Mouse (Mus musculus) spleen, embryonic (tissue): ENCODE data around the gene Atxn1.

ENCODE experiments used
- CTCF ChIA-PET: fragments of 350-600 bp; sonication (Branson Sonifier 250); formaldehyde crosslinking; loops from one replicate; lab custom pipeline; 2022; lab: Charles Lee

Atxn1 gene

GRCm38 (mm10) chr13:45934085-45934484, 30.7 kb downstream of the Atxn1 start:
- CTCF ChIA-PET: interaction anchor here (0.7 kb wide), 1 partner anchor 1496 kb away, joined by 5 read pairs; no protein-coding TSS in a partner anchor

DNA sequence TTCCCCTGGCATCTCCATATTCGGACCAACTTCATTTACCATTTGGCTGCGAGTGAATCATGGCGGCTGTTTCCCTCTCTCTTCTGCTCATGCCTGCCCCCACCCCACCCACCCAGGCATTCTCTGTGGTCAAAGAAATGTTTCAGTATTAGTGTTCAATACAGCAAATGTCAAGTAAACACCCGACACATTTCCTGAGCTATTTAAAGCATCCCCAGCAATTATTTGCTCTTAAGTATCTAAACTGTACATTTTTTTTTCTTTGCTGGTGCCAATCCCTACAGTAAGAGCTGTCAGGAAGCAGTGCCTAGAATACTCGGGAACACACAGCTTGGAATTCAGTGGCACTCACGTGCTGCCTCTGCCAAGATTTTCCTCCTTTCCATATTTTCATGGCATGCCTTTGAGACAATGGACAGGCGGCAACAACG, 32.3 kb downstream of the Atxn1 start:
- CTCF ChIA-PET: interaction anchor here (0.6 to 0.7 kb wide), 2 partner anchors 90 to 456 kb away, joined by 3 to 9 read pairs; no protein-coding TSS in a partner anchor

GRCm38 (mm10) chr13:45931891-45932290, 32.9 kb downstream of the Atxn1 start:
- CTCF ChIA-PET: interaction anchor here (0.6 kb wide), 1 partner anchor 191 kb away, joined by 3 read pairs; no protein-coding TSS in a partner anchor

DNA sequence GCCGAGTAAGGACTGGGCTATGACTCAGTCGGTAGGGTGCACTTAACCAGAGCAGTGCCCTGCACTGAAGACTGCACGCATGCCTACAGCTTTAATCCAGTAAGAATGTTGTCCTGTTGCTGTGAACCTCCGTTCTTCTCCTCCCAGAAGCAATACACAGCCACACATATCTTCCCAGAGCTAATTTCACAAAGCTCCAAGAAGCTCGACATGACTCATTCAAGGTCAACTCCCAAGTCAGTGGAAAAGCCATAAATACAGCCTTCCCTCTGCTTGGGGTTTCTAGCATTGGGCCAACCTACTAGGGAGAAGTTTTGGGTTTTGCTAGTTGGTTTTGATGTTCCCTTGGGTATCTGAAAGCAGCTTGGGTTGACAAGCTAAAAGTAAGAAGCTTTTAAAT, 33.6 kb downstream of the Atxn1 start:
- CTCF ChIA-PET: interaction anchor here (0.6 kb wide), 1 partner anchor 190 kb away, joined by 3 read pairs; no protein-coding TSS in a partner anchor

DNA sequence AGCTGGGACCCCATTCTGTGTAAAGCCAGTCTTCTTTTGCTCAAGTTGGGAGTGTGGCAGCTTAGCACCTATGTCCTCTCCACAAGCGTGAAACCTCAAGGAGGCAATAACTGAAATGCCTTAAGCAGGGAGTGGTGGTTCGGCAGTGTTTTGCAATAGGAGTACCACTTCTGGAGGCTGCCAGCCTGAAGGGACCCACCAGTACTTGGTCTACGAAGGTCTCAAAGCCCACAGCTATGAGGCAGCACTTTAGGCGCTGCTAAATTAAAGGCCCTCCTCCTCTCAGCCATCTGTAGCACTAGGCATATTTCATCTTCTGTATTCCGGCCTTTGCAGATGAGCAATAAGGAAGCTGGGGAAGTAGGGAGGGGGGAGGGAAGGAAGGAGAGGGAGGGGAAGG, 35.1 kb downstream of the Atxn1 start:
- CTCF ChIA-PET: no interaction called here

DNA sequence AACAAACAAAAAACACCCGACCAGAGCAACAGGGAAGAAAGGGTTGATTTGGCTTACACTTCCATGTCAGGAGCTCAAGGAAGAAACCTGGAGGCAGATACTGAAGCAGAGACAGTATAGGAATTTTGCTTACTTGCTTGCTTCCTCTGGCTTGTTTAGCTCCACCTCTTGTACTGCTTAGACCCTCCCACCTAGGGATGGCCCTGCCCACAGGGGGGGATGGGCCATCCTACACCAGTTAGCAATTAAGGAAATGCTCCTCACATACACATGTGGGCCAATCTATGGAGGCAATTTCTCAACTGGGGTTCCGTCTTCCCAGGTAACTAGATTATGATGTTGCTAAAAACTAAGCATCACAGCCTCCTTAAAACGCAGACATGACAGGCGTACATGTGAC, 39.5 kb downstream of the Atxn1 start:
- CTCF ChIA-PET: no interaction called here

- CTCF ChIA-PET: interaction anchor here (0.6 kb wide), 2 partner anchors 42 to 53 kb away, joined by 3 to 16 read pairs; no protein-coding TSS in a partner anchor
Measured at GRCm38 (mm10) chr13:45924555-45924954, 40.3 kb downstream of the Atxn1 start.

DNA sequence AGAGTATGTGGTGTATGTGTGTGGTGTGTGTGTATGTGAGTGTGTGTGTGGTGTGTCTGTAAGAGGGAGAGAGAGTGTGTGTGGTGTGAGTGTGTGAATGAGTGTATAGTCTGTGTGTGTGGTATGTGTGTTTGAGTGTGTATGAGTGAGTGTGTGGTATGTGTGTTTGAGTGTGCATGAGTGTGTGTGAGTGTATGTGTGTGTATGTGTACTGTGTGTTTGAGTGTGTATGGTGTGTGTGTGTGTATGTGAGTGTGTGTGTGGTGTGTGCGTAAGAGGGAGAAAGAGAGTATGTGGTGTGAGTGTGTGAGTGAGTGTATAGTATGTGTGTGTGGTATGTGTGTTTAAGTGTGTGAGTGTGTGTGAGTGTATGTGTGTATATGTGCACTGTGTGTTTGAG, 41.7 kb downstream of the Atxn1 start:
- CTCF ChIA-PET: interaction anchor here (0.6 kb wide), 1 partner anchor 128 kb away, joined by 3 read pairs; no protein-coding TSS in a partner anchor

DNA sequence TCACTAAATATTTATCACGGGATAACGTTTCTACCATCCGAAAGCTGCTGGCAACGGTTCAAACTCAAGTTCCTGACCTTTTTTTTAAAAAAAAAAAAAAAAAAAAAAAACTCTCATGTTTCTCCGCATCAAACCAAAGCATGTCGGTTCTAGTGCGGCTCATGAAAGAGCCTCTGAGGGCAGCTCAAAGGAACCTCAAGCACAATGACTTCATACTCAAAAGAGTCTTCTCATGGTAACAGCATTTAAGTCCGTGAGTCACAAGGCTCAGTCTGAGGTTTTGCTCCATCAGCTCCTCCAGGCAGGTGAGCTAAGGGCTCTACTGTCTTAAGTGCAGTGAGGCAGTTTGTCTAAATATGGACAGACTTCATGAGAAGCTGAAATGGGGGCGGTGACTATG, 42.3 kb downstream of the Atxn1 start:
- CTCF ChIA-PET: interaction anchor here (0.6 kb wide), 1 partner anchor 128 kb away, joined by 3 read pairs; no protein-coding TSS in a partner anchor

GRCm38 (mm10) chr13:45918956-45919711, 45.7 kb downstream of the Atxn1 start:
- CTCF ChIA-PET: no interaction called here

- CTCF ChIA-PET: no interaction called here
Measured at GRCm38 (mm10) chr13:45918006-45918380, 46.8 kb downstream of the Atxn1 start.

DNA sequence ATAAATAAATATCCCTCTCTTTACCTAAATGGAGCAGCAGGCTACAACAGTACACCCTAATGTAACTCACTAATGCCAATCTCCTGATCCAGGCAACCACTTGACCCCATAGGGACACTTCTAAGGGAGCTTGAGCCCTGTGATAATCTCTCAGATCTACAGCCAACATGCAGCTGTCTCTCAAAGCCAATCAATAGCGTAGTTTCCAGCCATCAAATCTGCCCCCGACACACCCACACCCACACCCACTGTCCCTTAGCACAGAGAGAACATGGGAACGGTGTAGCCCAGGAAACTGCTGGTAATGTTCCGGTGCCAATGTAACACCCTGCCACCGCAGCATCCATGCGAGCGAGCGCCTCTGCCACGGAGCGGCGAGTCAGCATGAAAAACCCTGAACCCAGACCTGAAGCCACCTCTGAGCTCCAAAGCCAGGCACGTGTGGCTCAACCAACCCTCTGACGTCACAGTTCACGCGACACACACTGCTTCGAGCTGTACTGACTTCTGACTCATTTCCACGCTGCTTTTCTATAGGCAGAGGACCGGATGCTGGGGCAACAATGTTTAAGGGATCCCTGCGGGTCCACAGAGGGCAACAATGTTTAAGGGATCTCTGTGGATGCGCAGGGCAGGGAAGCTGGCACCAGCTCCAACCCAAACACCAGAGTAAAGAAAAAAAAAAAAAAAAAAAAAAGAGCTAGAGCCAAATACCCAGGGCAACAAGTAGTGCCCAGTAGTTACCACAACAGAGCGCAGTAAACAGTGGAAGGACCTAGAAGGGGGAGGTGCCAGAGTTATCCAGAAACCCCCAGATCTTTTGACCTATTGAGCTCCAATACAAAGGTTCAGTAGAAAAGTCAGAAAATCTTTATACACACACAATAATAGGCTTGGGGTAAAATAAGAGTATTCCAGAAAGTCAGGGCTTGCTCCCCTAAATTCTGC, 47.5 kb downstream of the Atxn1 start:
- CTCF ChIA-PET: no interaction called here

- CTCF ChIA-PET: no interaction called here
Measured at GRCm38 (mm10) chr13:45915921-45916320, 48.9 kb downstream of the Atxn1 start.

GRCm38 (mm10) chr13:45915026-45915425, 49.8 kb downstream of the Atxn1 start:
- CTCF ChIA-PET: no interaction called here

- CTCF ChIA-PET: no interaction called here
Measured at GRCm38 (mm10) chr13:45914117-45914516, 50.7 kb downstream of the Atxn1 start.

DNA sequence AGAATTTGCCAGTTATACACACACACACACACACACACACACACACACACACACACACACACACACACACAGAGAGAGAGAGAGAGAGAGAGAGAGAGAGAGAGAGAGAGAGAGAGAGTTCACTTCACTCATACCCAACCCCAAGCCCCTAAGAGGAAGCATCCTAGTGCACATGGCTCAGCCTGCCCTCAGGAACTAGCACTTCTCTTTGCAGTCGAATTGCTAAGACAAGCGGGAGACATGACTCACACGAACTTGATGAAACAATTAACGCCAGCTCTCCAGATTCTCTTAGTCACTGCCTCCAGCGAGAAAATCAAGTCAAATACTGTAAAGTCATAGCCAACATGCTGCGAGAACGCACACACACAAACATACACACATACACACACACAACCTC, 53.0 kb downstream of the Atxn1 start:
- CTCF ChIA-PET: interaction anchor here (0.6 kb wide), 1 partner anchor 30 kb away, joined by 5 read pairs; no protein-coding TSS in a partner anchor

GRCm38 (mm10) chr13:45911069-45911468, 53.7 kb downstream of the Atxn1 start:
- CTCF ChIA-PET: no interaction called here

GRCm38 (mm10) chr13:45910348-45910747, 54.5 kb downstream of the Atxn1 start:
- CTCF ChIA-PET: no interaction called here

DNA sequence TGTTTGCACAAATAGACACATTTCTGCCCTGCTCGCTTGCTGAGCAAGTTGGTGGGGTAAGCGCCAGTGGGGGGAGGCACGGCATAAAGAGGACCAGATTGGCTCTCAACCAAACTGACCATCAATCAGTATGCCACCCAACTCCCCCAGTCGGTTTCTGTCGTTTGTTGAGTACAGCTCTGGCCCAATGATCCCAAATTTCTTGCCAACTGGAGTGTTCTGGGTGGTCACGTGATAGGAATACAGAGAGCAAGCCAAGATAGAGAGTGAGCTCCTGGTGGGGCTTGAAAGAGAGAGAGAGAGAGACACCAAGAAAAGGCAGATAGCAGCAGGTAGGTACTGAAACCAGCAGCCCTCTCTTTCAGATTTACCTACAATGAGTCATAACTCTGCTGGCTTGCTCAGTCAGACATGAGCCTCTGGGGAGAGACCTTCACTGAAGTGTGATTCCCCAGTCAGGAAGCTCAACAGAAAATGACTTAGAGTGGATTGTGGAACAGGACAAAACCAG, 57.6 kb downstream of the Atxn1 start:
- CTCF ChIA-PET: interaction anchor here (1.1 kb wide), 1 partner anchor 60 kb away, joined by 7 read pairs; no protein-coding TSS in a partner anchor

DNA sequence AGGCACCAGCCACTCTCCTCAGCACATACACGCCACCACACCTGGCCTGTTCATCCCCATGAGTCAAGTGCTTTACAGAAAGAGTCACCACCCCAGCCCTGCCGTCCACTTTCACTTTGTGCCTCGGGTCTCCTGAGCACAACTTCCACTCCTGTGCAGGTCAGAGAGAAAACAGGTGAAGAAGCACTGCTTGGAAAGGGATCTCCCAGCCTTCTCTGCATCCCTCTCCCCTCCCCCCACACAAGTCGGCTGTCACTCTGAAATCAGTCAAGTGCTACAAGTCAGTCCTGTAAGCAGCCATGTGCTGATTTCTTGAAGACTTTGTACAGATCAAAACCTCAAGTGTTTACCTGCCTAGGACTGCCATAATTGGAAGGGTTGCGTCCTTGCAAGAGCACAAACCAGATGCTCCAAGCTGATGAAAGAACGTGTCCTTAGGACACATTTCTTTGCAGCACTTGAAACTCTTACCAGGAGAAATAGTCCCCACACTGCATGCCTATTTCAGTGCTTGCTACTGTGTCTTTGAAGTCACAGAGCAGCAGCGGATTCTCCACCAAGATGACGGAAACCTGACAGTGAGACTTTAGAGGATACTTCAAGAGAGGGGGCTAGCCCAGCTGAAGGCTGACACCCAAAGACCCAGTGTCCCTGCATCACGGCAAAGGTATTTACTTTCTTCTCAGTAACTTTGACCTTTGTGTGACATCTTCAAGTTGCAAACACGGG, 58.2 kb downstream of the Atxn1 start:
- CTCF ChIA-PET: interaction anchor here (1.1 kb wide), 1 partner anchor 60 kb away, joined by 7 read pairs; no protein-coding TSS in a partner anchor

GRCm38 (mm10) chr13:45904955-45905354, 59.9 kb downstream of the Atxn1 start:
- CTCF ChIA-PET: interaction anchor here (0.6 kb wide), 2 partner anchors 20 to 238 kb away, joined by 3 to 14 read pairs; no protein-coding TSS in a partner anchor
